Mouse (Mus musculus) midbrain, postnatal 0 days (tissue): Measurements from ENCODE around the gene Aipl1. TPM values are rescaled to one million over a fixed set of nuclear protein-coding genes. Genes with fewer than 3 reads are reported as not detected.
A peak's percentile ranks its signal among the peaks of the same experiment; 100 is the strongest.

ENCODE experiments used
- ATAC-seq: fragments of 200-750 bp; cut with Nextera tagmentation; 2 replicates; pipeline ENCODE4 v1.8.0; 2017; ENCODE audit warnings: moderate number of reproducible peaks, mild to moderate bottlenecking, moderate TSS enrichment, moderate library complexity; ENCODE audit not compliant: low FRiP score
- DNase-seq: peaks from one replicate; pipeline ENCODE4 v3.0.0-alpha.2; 2015; ENCODE audit warnings: low spot score
- H3K27ac ChIP-seq: fragments of 300-500 bp; sonication (generic); 2 replicates; pipeline ENCODE4 v1.5.1; 2014; ENCODE audit warnings: low read depth, mild to moderate bottlenecking, low read length, mixed read lengths
- H3K27me3 ChIP-seq: fragments of 300-500 bp; sonication (generic); 2 replicates; pipeline ENCODE4 v1.6.1; 2014; ENCODE audit warnings: low read length, control low read depth, mixed read lengths; ENCODE audit not compliant: insufficient read depth
- H3K36me3 ChIP-seq: fragments of 300-500 bp; sonication (generic); 2 replicates; pipeline ENCODE4 v1.6.1; 2014; ENCODE audit warnings: low read length, control low read depth, mixed read lengths; ENCODE audit not compliant: insufficient read depth
- H3K4me1 ChIP-seq: fragments of 300-500 bp; sonication (generic); 2 replicates; pipeline ENCODE4 v1.6.1; 2014; ENCODE audit warnings: mild to moderate bottlenecking, control low read depth, antibody characterized with exemption, low read length, mixed read lengths; ENCODE audit not compliant: insufficient read depth
- H3K4me2 ChIP-seq: fragments of 300-500 bp; sonication (generic); 2 replicates; pipeline ENCODE4 v1.6.1; 2014; ENCODE audit warnings: low read depth, mild to moderate bottlenecking, low read length, mixed read lengths; ENCODE audit not compliant: poor library complexity, severe bottlenecking
- H3K4me3 ChIP-seq: fragments of 300-500 bp; sonication (generic); 2 replicates; pipeline ENCODE4 v1.5.1; 2014; ENCODE audit warnings: low read depth, mild to moderate bottlenecking, low read length, moderate library complexity
- H3K9ac ChIP-seq: fragments of 300-500 bp; sonication (generic); replicated peaks from 2 replicates; pipeline ENCODE4 v1.6.1; 2014; ENCODE audit warnings: mild to moderate bottlenecking, low read length, moderate library complexity, mixed read lengths; ENCODE audit not compliant: poor library complexity, severe bottlenecking
- H3K9me3 ChIP-seq: fragments of 300-500 bp; sonication (generic); 2 replicates; pipeline ENCODE4 v1.6.1; 2016; ENCODE audit warnings: low read length, control low read depth
- CTCF ChIP-seq: IDR thresholded peaks from 2 replicates; pipeline ENCODE4 v1.5.1; 2016; ENCODE audit warnings: antibody characterized with exemption, mild to moderate bottlenecking
- whole genome bisulfite sequencing: fragments of 180-500 bp; shearing (Covaris S2); extraction: QIAGEN DNeasy Blood & Tissue Kit; methylation state at CpG from one replicate; pipeline ENCODE4 v1.1.7; 2014; 5-methylcytosine and 5-hydroxymethylcytosine counted together
- polyA plus RNA-seq: library from polyadenylated mRNA; unstranded; fragments of >200 nt; fragmentation: Nextera tagmentation; extraction: Ambion mirVana; gene quantifications from 2 replicates; pipeline ENCODE4 v1.2.1, GENCODE M21; 2015
- total RNA-seq: library from RNA; depleted of rRNA; stranded (reverse); fragments of >200 nt; gene quantifications from 2 replicates; pipeline ENCODE4 v1.2.3, GENCODE M21; 2014

Gene Aipl1
- total and polyA plus RNA-seq, 2 experiments from 2014 or later = 0.51 to 0.55 TPM

DNA sequence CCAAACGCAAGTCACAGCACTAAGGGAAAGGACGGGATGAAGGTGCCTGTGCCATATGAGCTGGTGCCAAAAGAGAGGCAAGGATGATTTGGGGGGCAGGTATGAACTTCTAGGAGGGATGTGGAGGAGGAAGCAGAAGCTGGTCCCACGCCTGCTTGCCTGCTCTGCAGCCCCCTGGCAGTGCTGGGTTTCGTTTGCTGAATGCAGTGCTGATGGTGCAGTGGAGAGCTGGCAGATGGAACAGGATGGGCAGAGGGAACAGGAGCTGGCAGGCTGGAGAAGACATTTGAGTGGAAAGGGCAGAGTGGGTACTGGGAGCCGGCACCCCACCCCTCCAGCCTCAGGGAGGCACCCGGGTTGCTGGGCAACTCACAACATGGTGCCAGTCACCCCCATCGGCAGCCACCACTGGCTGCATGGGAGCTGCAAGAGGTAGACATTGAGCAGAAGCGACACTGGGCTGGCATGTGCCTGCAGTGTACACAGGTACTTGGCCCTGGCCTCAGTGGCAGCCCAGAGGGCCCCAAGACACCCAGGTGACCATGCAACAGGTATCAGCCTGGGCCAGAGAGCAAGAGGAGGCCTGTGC lies 12.0 kb upstream of the Aipl1 start:
- 0 out of 2 replicates have a peak, but pooled peaks cover 3% of the 10 kb centered on the region for H3K36me3 ChIP-seq
- WGBS = 74% methylated on average over 8 of the region's 8 CpGs
- no peaks in the 10 kb centered on the region for H3K27me3 ChIP-seq

DNA sequence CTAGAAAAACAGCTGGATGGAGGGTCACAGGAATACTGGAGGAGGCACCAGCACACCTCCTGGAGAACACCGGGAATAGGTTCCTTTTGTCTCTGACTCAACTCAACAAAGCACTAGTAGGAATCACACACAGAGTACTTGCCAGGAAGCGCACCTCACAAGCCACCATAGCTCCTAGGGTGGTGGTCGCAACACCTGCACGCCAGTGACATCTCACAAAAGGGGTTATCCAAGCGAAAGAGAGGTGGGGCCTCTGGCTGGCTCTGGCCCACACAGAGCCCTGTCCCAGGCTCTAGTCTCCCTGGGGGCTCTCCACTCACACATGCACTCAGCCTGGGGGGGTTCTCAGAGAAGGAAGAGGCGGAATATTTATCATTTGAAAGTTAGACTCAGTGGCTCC lies 11.4 kb upstream of the Aipl1 start:
- H3K4me2 ChIP-seq = no peak overlapping the region
- no peak overlapping the region for H3K4me3 ChIP-seq
- 0 out of 2 replicates have a peak, but pooled peaks cover 8% of the 10 kb centered on the region for H3K4me1 ChIP-seq
- no peak overlapping the region for H3K9ac ChIP-seq
- ATAC-seq = no peak
- no peaks in the 10 kb centered on the region for H3K9me3 ChIP-seq
- H3K27me3 ChIP-seq = no peaks in the 10 kb centered on the region
- whole genome bisulfite sequencing = 66% methylated on average over 6 of the region's 6 CpGs
- H3K27ac ChIP-seq = no peak overlapping the region
- TF ChIP-seq CTCF = no peak
- DNase-seq = no peak
- H3K36me3 ChIP-seq = 0 out of 2 replicates have a peak, but pooled peaks cover 3% of the 10 kb centered on the region

More for the DNA sequence above, 12.0 kb upstream of the Aipl1 start:
- DNase-seq (no peak), ATAC-seq (no peak)
- Histone ChIP-seq H3K4me1 (0 out of 2 replicates have a peak, but pooled peaks cover 8% of the 10 kb centered on the region), H3K9me3 (no peaks in the 10 kb centered on the region), H3K27ac (no peak overlapping the region), H3K9ac (no peak overlapping the region), H3K4me3 (no peak overlapping the region), H3K4me2 (no peak overlapping the region)
- TF ChIP-seq CTCF = no peak

DNA sequence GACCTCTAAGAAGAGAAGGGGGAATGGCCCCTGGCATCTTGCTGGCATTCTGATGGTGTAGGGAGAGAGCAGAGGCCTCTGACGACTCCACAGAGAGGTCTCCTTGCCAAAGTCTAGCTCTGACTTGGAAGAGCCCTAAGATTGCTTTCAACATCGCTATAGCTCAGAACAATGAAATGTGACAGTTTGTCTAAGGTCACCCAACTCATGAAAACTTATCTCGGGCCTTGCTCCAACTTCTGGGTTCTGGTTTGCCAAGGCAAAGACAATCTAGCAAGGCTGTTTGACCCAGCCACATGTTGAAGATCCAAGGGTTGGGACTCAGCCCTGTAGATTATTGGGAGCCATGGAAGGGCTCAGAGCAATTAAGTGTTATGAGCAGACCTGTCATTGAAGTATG lies 6.9 kb upstream of the Aipl1 start:
- TF ChIP-seq CTCF = no peak
- Histone ChIP-seq H3K27me3 (no peaks in the 10 kb centered on the region), H3K27ac (no peak overlapping the region), H3K9ac (no peak overlapping the region), H3K9me3 (no peaks in the 10 kb centered on the region), H3K4me2 (no peak overlapping the region), H3K4me3 (no peak overlapping the region), H3K36me3 (0 out of 2 replicates have a peak, but pooled peaks cover 3% of the 10 kb centered on the region), H3K4me1 (peaks cover 15% of the 10 kb centered on the region; the same call in 1 of the 2 replicates)
- whole genome bisulfite sequencing = 81% methylated on average over 3 of the region's 3 CpGs
- DNase-seq (no peak), ATAC-seq (no peak)

DNA sequence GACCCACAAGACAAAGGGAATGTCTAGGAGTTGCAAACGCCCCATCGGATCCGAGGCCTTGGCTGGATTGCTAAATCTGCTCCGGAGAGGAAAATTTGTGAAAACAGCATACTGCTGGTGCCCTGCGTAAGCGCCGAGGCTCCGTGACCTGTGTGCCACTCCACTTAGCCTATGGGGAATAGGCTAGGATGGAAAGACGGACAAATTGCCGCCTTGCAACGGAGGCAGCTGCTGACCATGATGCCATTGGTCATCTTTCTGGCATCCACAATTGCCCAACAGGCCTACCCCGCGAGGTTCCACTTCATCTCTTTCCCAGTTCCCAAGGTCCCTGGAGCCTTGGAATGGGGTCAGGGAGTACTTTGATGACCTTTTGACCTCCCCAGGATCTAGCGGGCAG lies 5.3 kb upstream of the Aipl1 start:
- no peak for DNase-seq
- TF ChIP-seq CTCF = no peak
- peak overlapping the region; percentile 52 for H3K9ac ChIP-seq
- H3K4me1 ChIP-seq = peaks cover 21% of the 10 kb centered on the region; the same call in 1 of the 2 replicates
- H3K27me3 ChIP-seq = no peaks in the 10 kb centered on the region
- ATAC-seq = no peak
- H3K36me3 ChIP-seq = 0 out of 2 replicates have a peak, but pooled peaks cover 3% of the 10 kb centered on the region
- no peaks in the 10 kb centered on the region for H3K9me3 ChIP-seq
- H3K27ac ChIP-seq = no peak overlapping the region
- H3K4me3 ChIP-seq = peak overlapping the region; percentile 55
- peak overlapping the region; percentile 85 for H3K4me2 ChIP-seq
- WGBS = 3% methylated on average over 14 of the region's 14 CpGs

DNA sequence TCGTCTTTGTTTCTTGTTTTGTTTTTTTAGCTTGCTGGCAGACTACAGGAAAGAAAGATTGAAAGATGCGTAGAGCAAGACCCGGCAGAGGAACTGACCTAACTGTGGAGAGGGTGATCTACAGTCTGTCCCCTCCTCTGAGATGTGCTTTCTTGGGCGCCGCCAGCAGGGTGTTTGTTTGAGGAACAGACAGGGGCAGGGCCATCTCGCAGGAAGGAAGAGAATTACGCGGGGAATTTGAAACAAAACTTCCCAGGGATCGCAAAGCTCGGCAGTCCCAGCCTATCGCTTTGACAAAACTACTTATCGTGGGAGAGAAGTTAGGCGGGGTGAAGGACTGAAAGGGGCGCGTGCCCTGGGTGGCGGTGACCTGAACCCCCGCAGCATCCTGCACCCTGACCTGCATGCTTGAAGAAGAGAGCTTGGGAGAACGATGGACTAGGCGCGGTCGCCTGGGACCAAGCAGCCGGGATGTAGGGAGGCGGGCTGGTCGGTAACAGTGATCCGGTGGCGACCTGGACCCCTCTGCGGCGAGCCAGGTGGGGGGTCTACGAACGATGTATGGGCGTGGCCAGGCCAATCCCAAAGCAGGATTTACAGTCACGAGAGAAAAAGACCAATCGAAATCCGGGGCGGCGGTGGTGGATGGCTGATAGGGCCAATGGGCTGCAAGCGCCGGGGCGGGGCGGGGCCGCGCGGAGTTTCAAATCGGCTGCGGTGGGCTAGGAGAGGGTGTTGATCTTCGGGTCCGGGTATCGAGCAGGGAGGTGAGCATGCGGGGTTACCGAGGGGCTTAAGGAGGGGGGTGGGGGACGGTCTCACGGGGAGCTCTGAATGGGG lies 4.7 kb upstream of the Aipl1 start, which contains the start of gene Pimreg:
Pimreg (plus strand) TSS at position 265 of the 840 bp plus-strand sequence.
- peak within 1 kb of the TSS; percentile 52 for H3K9ac ChIP-seq
- H3K9me3 ChIP-seq = no peaks in the 10 kb centered on the region
- no peak within 1 kb of the TSS for H3K27ac ChIP-seq
- H3K4me2 ChIP-seq = peak within 1 kb of the TSS; percentile 85
- WGBS = 1% methylated on average over 51 of the region's 52 CpGs
- peak; percentile 95 for DNase-seq
- ATAC-seq = peak; percentile 89
- peaks cover 21% of the 10 kb centered on the region; the same call in 1 of the 2 replicates for H3K4me1 ChIP-seq
- H3K36me3 ChIP-seq = 0 out of 2 replicates have a peak, but pooled peaks cover 3% of the 10 kb centered on the region
- peak; percentile 46 for TF ChIP-seq CTCF
- peak within 1 kb of the TSS; percentile 55 for H3K4me3 ChIP-seq
- no peaks in the 10 kb centered on the region for H3K27me3 ChIP-seq
